Mouse (Mus musculus) hindlimb bud, embryonic 11.5 days (tissue): ENCODE data around the gene Sim1.

Experiments
- DNase-seq: peaks from one replicate; pipeline ENCODE4 v3.0.0-alpha.2; 2012; ENCODE audit warnings: low read depth, low spot score; ENCODE audit errors: extremely low spot score

Gene Sim1

GRCm38 (mm10) chr10:50900746-50901600 is 6.4 kb downstream of the Sim1 start:
- DNase-seq: no peak

- no peak for DNase-seq
Observed at GRCm38 (mm10) chr10:50901601-50902475, 7.3 kb downstream of the Sim1 start.

GRCm38 (mm10) chr10:50902741-50903715 is 8.5 kb downstream of the Sim1 start:
- no peak for DNase-seq

- DNase-seq: no peak
Observed at GRCm38 (mm10) chr10:50903846-50904763, 9.6 kb downstream of the Sim1 start.

- no peak for DNase-seq
Observed at GRCm38 (mm10) chr10:50904764-50905701, 10.5 kb downstream of the Sim1 start.

- DNase-seq: no peak
Observed at GRCm38 (mm10) chr10:50910400-50910799, 15.8 kb downstream of the Sim1 start.

GRCm38 (mm10) chr10:50910861-50911410 is 16.4 kb downstream of the Sim1 start:
- no peak for DNase-seq

- DNase-seq: no peak
Observed at GRCm38 (mm10) chr10:50915607-50916006, 21.1 kb downstream of the Sim1 start.

GRCm38 (mm10) chr10:50929281-50929680 is 34.7 kb downstream of the Sim1 start:
- DNase-seq: no peak

- no peak for DNase-seq
Observed at GRCm38 (mm10) chr10:50935673-50936072, 41.1 kb downstream of the Sim1 start.

GRCm38 (mm10) chr10:50973625-50974024 is 79.1 kb downstream of the Sim1 start:
- DNase-seq: no peak

- DNase-seq: no peak
Observed at GRCm38 (mm10) chr10:50981849-50982248, 87.3 kb downstream of the Sim1 start.

- no peak for DNase-seq
Observed at GRCm38 (mm10) chr10:50983620-50984019, 89.1 kb downstream of the Sim1 start.

GRCm38 (mm10) chr10:51007798-51008197 is 113.2 kb downstream of the Sim1 start:
- DNase-seq: no peak

- DNase-seq: peak; percentile 5
Observed at GRCm38 (mm10) chr10:51011391-51012150, 117.0 kb downstream of the Sim1 start.

- DNase-seq: no peak
Observed at GRCm38 (mm10) chr10:51014901-51015300, 120.3 kb downstream of the Sim1 start.

GRCm38 (mm10) chr10:51015362-51015761 is 120.8 kb downstream of the Sim1 start:
- no peak for DNase-seq
